Mouse (Mus musculus): ENCODE data around the gene Hoxc8. TPM values are rescaled to one million over a fixed set of nuclear protein-coding genes. Genes with fewer than 3 reads are reported as not detected.

The Hoxc8 gene
- polyA plus RNA-seq, 1 experiment from 2014 or later, result 1.7 TPM

DNA sequence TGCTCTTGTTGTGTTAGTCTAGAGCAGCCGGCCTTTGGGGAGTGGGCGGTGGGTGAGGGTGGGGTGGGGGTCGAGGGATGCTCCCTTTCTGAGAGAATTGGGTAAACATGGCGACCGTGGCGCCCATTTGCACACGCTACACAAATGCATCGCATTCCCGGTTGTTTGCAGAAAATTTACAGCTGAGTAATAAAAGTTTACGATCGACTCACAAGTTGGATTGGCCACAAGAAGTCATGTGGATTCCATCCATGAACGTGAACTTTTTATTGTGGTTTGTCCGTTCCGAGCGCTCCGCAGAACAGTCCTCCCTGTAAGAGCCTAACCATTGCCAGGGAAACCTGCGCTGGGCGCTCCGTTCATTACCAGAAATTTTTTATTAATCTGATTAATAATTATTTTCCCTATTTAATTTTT, 7.5 kb downstream of the Hoxc8 start, which contains the start of gene Hoxc6:
Gene Hoxc6 (plus strand): TSS at position 319 of the 417 bp plus-strand sequence.
- H3K9me3 ChIP-seq, result no peaks in the 10 kb centered on the region
- peak within 1 kb of the TSS; percentile 63 for H3K4me3 ChIP-seq
- WGBS, result 2% methylated on average over 19 of the region's 19 CpGs
- peaks cover 32% of the 10 kb centered on the region for H3K4me1 ChIP-seq
- H3K27me3 ChIP-seq (ENCODE audit: insufficient read depth, poor library complexity, severe bottlenecking), result peaks cover 99% of the 10 kb centered on the region
- H3K27ac ChIP-seq, result peak within 1 kb of the TSS; percentile 60; the same call in 1 of the 2 replicates
- DNase-seq (ENCODE audit: low spot score), result no peak
- H3K36me3 ChIP-seq, result no peaks in the 10 kb centered on the region

DNA sequence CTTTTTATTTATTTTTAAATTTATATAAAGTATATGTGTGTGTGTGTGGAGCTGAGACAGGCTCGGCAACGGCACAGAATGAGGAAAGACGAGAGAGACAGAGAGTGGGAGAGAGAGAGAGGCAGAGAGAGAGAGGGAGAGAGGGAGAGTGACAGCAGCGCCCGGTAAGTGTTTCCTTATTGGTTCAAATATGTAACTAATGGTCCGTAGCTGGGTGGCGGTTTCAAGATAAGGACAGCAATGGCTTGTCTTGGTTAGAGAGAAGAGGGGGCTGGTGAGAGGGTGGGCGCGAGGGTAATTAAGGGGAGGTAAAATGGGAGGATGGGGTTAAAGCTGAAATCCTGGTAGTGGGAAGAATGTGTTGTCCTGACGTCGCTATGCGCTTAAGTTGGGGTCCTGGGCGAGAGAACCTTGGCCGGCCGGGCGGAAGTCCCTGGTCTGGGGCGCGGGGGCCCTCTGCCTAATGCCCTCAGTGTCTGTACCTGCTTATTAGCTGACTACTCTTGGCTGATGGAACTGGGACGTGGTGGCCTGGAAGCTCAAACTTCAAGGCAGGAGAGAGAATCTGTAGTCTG, 8.3 kb downstream of the Hoxc8 start:
- Histone ChIP-seq H3K27me3 (ENCODE audit: insufficient read depth, poor library complexity, severe bottlenecking) (peaks cover 100% of the 10 kb centered on the region), H3K4me3 (peak overlapping the region; percentile 63), H3K27ac (peak overlapping the region; percentile 60; the same call in 1 of the 2 replicates), H3K36me3 (no peaks in the 10 kb centered on the region), H3K9me3 (no peaks in the 10 kb centered on the region), H3K4me1 (peaks cover 32% of the 10 kb centered on the region)
- DNase-seq (ENCODE audit: low spot score), result no peak
- 0% methylated on average over 19 of the region's 19 CpGs for WGBS

DNA sequence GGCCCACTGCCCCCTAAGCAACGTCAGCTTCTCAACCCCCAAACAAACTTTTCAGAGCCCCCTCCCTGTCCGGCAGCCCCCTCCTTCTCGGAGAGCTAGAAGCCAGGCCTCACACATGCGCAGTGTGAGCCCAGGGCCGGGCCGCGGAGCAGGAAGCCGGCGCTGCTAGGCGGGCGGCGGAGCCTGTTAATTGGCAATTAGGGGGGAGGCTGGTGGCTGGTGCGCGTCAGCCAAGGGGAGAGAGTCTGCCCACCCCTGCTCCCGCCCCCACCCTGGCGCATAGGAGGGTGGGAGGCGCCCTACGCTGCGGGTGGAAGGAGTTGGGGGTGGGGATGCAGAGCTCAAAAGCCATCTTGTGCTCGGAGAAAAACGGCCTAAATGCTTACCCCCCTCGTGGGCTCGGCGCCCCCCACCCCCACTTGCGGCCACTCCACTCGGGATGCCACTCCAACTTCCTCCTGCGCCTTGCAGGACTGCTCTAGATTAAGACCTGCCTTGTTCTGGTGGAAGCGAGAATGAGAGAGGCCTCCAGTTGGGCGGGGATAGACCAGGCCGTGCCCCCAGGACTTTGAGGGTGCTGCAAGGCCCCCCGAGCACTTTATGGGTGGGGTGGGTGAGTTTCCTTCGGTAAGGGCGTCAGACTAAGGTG, 8.9 kb downstream of the Hoxc8 start:
- Histone ChIP-seq H3K9me3 (no peaks in the 10 kb centered on the region), H3K4me3 (peak overlapping the region; percentile 63), H3K4me1 (peaks cover 32% of the 10 kb centered on the region), H3K27me3 (ENCODE audit: insufficient read depth, poor library complexity, severe bottlenecking) (peaks cover 100% of the 10 kb centered on the region), H3K27ac (peak overlapping the region; percentile 60; the same call in 1 of the 2 replicates), H3K36me3 (no peaks in the 10 kb centered on the region)
- under 1% methylated on average over 33 of the region's 33 CpGs for WGBS
- no peak for DNase-seq (ENCODE audit: low spot score)

DNA sequence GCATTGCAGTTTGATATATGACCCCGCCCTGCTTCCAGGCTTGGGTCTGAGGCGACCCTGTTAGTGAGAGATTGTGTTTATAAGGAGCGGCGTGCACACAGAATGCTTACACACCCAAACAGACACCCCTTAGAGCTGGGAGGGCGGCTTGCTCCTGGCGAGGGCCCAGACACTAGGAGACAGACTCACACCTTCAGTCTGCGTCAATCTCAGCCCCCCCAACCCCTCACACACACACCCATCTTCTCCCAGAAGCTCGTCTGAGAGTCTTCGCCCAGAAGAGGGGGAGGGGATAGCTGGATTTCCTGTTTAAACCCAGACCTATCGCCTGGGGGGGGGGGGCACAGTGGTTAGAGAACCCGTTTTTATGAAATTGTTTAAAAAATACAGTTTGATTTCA, 9.5 kb downstream of the Hoxc8 start:
- Histone ChIP-seq H3K4me3 (peak overlapping the region; percentile 63), H3K27me3 (ENCODE audit: insufficient read depth, poor library complexity, severe bottlenecking) (peaks cover 100% of the 10 kb centered on the region), H3K36me3 (no peaks in the 10 kb centered on the region), H3K9me3 (no peaks in the 10 kb centered on the region), H3K4me1 (peaks cover 32% of the 10 kb centered on the region), H3K27ac (no peak overlapping the region)
- DNase-seq (ENCODE audit: low spot score), result no peak
- WGBS, result 2% methylated on average over 11 of the region's 11 CpGs

DNA sequence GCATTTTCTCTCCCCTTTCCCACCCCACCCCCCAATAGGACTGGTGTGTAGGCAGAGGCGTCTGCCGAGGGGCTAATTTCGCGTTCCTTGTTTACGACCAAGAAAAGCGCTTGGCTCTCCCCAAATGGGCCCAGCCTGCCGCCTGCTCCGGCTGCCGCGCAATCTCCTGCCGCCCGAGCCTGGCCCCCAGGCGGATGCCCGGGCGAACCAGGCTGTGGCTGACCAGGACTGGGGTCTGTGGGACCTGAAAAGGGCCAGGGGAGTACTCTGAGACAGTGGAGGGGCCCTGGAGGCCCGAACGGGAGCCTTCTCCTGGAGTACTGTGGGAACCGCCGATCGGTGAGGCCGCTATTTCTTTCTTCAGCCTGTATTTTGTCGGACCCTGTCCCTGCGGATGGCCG, 10.1 kb downstream of the Hoxc8 start:
- H3K27ac ChIP-seq, result peak overlapping the region; percentile 75
- 2% methylated on average over 24 of the region's 24 CpGs for WGBS

DNA sequence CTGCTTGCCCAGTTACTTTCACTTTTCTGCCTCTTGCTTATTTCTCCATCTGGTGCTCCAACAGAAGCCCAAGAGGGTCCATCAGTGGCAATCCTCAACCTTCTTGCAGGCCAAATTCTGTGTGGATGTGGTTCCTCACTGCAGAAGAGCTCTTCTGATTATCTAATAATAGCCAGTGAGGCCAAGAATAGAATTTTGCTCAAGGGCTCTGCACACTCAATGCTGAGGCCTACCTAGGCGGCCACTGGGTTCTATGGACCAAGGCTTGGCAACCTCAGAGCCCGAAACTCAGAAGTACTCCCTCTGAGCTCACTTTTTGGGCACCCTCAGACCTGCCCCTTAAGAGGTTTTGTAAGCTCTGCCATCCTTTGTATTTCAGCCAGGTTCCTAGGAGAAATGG, 11.0 kb downstream of the Hoxc8 start:
- WGBS, result 14% methylated on average over 2 of the region's 2 CpGs
- H3K4me3 ChIP-seq, result no peak overlapping the region; the same call in 1 of the 2 replicates
- no peaks in the 10 kb centered on the region for H3K36me3 ChIP-seq
- H3K27ac ChIP-seq, result no peak overlapping the region
- DNase-seq (ENCODE audit: low spot score), result no peak
- H3K4me1 ChIP-seq, result peaks cover 32% of the 10 kb centered on the region
- no peaks in the 10 kb centered on the region for H3K9me3 ChIP-seq
- peaks cover 100% of the 10 kb centered on the region for H3K27me3 ChIP-seq (ENCODE audit: insufficient read depth, poor library complexity, severe bottlenecking)

More for the DNA sequence above, 10.1 kb downstream of the Hoxc8 start:
- Histone ChIP-seq H3K4me1 (peaks cover 32% of the 10 kb centered on the region), H3K36me3 (no peaks in the 10 kb centered on the region), H3K9me3 (no peaks in the 10 kb centered on the region), H3K27me3 (ENCODE audit: insufficient read depth, poor library complexity, severe bottlenecking) (peaks cover 100% of the 10 kb centered on the region), H3K4me3 (peak overlapping the region; percentile 45)
- no peak for DNase-seq (ENCODE audit: low spot score)

DNA sequence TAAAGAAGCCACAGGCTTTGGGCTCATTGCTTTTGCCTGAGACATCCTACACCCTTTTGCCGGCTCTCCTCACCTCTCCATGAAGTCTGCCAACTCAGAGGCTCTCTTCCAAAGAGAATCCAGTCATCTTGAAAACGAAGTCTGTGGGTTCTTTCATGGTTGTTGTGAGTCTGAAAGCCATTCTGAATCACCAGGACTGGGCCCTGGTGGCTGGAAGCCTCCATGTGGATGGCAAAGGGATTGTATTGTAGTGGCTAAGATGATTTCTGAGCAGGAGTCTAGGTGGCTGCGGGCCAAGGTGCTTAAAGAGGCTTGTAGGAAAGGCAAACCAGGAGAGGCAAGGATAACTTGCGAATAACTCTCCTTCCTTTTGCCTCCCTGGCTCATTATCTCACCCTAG, 11.7 kb downstream of the Hoxc8 start:
- H3K27ac ChIP-seq, result no peak overlapping the region
- peaks cover 100% of the 10 kb centered on the region for H3K27me3 ChIP-seq (ENCODE audit: insufficient read depth, poor library complexity, severe bottlenecking)
- no peaks in the 10 kb centered on the region for H3K36me3 ChIP-seq
- 13% methylated on average over 4 of the region's 4 CpGs for WGBS
- H3K9me3 ChIP-seq, result no peaks in the 10 kb centered on the region
- peaks cover 32% of the 10 kb centered on the region for H3K4me1 ChIP-seq
- no peak for DNase-seq (ENCODE audit: low spot score)
- H3K4me3 ChIP-seq, result no peak overlapping the region

DNA sequence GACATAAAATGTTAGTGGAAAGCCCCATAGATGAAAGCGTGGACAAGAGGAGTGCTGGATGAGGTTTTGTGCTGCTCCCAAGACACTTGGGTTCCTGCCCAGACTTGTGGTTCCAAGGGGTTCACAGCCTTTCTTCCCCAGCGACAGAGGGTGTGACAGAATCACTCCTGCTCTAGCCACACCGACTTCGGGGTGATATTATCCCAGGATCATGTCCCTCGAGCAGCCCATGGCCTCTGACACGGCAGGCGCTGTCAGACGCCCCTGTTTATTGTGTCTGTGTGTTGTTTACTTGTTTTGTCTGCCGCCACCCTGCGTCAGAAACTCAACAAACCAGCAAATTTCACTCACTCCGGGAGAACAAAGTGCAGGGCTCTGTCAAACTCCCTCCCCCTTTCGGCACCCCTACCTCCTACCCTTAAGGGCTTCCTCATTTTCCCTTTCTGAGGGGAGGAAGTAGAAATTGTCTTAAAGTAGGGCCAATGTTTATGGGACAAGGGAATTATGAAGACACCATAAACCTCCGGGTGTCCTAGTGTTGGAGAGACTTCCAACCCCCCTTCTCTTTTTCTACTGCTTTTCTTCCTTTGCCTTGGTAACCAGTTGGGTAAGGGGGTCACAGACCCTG, 12.5 kb downstream of the Hoxc8 start:
- DNase-seq (ENCODE audit: low spot score), result no peak
- Histone ChIP-seq H3K4me1 (peaks cover 32% of the 10 kb centered on the region), H3K9me3 (no peaks in the 10 kb centered on the region), H3K36me3 (no peaks in the 10 kb centered on the region), H3K27me3 (ENCODE audit: insufficient read depth, poor library complexity, severe bottlenecking) (peaks cover 100% of the 10 kb centered on the region), H3K4me3 (no peak overlapping the region), H3K27ac (no peak overlapping the region)
- WGBS, result 8% methylated on average over 13 of the region's 13 CpGs

DNA sequence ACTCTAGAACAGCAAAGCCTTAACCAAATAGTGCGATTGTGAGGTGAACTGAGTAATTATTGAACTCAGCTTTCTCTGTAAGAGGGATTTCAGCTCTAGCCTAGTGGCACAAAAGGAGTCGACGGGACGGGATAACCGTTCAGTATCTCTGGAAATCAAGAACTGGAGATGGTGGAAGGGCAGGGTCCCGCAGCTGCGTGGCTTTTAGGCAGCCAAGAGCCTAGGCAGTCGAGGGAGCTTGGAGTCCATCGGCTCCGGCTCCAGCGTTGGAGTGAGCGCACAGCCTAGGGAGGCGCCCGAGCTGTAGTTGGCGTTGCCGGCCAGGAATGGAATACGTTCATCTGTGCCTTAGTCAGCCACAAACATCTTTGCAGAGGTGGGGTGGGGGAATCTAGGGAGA, 14.9 kb downstream of the Hoxc8 start:
- Histone ChIP-seq H3K4me1 (peaks cover 13% of the 10 kb centered on the region), H3K36me3 (no peaks in the 10 kb centered on the region), H3K9me3 (no peaks in the 10 kb centered on the region), H3K27me3 (ENCODE audit: insufficient read depth, poor library complexity, severe bottlenecking) (peaks cover 100% of the 10 kb centered on the region), H3K27ac (no peak overlapping the region), H3K4me3 (no peak overlapping the region)
- WGBS, result under 1% methylated on average over 17 of the region's 17 CpGs
- no peak for DNase-seq (ENCODE audit: low spot score)

DNA sequence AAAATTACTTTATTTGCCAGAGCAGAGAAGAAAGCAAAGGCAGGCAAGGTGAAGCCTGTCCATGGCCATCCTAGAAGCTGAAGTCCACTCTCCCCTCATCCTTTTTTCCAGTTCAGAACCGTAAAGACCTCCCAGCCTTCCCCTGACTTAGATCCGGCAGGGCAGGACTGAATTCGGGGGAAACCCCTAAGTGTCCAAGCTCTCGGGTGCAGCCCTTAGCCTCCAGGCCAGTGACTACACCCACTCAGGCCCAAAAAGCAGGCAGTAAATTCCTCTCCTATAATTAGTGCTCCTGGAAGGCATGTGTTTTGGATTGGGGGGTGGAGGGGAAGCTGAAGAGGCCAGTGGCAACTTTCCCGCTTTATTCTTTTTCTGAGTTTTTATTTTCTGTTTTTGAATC, 15.4 kb downstream of the Hoxc8 start:
- no peaks in the 10 kb centered on the region for H3K9me3 ChIP-seq
- DNase-seq (ENCODE audit: low spot score), result no peak
- peaks cover 13% of the 10 kb centered on the region; the same call in 1 of the 2 replicates for H3K4me1 ChIP-seq
- peaks cover 100% of the 10 kb centered on the region for H3K27me3 ChIP-seq (ENCODE audit: insufficient read depth, poor library complexity, severe bottlenecking)
- H3K36me3 ChIP-seq, result no peaks in the 10 kb centered on the region
- no peak overlapping the region for H3K4me3 ChIP-seq
- no peak overlapping the region for H3K27ac ChIP-seq
- under 1% methylated on average over 5 of the region's 5 CpGs for WGBS

DNA sequence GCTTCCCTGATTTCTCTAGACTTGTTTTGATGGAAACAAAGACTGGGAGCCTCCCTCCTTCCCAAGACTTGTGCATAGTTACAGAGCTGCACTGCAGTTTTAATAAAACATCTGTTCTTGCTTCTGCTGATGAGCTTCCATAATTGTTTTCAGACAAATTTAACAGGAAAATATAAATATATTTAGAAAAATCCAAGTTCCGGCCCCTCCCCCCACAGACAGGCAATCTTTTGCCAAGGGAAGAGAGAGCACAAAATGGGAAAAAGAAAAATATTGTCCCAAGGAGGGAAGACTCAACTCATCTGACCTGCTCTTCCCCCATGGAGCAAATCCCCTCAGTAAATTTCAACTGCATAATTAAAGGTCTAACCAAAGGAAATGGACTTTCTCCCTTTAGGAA, 15.9 kb downstream of the Hoxc8 start:
- DNase-seq (ENCODE audit: low spot score), result no peak
- Histone ChIP-seq H3K4me1 (peaks cover 13% of the 10 kb centered on the region), H3K27me3 (ENCODE audit: insufficient read depth, poor library complexity, severe bottlenecking) (peaks cover 100% of the 10 kb centered on the region), H3K27ac (no peak overlapping the region), H3K9me3 (no peaks in the 10 kb centered on the region), H3K4me3 (no peak overlapping the region), H3K36me3 (no peaks in the 10 kb centered on the region)
- WGBS, result 18% methylated on average over 1 of the region's 1 CpGs

DNA sequence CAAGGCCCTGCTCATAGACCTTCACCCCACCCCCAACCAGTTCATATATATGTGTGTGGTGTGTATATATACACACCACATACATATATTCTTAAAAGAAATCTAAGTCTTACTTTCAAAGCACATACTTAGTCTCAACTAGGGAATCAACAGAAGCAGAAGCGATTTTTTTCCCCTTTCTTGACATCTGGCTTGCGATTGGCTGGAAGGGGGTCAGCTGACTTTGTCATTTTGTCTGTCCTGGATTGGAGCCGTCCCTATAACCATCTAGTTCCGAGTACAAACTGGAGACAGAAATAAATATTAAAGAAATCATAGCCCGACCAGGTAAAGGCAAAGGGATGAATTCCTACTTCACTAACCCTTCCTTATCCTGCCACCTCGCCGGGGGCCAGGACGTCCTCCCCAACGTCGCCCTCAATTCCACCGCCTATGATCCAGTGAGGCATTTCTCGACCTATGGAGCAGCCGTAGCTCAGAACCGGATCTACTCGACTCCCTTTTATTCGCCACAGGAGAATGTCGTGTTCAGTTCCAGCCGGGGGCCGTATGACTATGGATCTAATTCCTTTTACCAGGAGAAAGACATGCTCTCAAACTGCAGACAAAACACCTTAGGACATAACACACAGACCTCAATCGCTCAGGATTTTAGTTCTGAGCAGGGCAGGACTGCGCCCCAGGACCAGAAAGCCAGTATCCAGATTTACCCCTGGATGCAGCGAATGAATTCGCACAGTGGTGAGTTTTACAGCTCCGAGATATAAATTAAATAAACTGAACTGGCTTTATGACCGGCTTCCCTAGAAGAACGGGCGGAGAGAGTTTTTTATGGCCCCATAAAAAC, 19.1 kb downstream of the Hoxc8 start:
- H3K27ac ChIP-seq, result no peak overlapping the region
- H3K36me3 ChIP-seq, result no peaks in the 10 kb centered on the region
- peaks cover 100% of the 10 kb centered on the region for H3K27me3 ChIP-seq (ENCODE audit: insufficient read depth, poor library complexity, severe bottlenecking)
- DNase-seq (ENCODE audit: low spot score), result no peak
- 2% methylated on average over 27 of the region's 27 CpGs for WGBS
- H3K4me3 ChIP-seq, result no peak overlapping the region
- H3K4me1 ChIP-seq, result peaks cover 20% of the 10 kb centered on the region
- H3K9me3 ChIP-seq, result no peaks in the 10 kb centered on the region
